Mouse (Mus musculus) neural tube, embryonic 15.5 days (tissue): Measurements from ENCODE around the gene Mylk. TPM values are rescaled to one million over a fixed set of nuclear protein-coding genes. Genes with fewer than 3 reads are reported as not detected.

Source experiments
- ATAC-seq: fragments of 200-750 bp; cut with Nextera tagmentation; 2 replicates; pipeline ENCODE4 v1.8.0; 2017; ENCODE audit warnings: mild to moderate bottlenecking, moderate TSS enrichment, moderate library complexity; ENCODE audit not compliant: low FRiP score
- H3K27ac ChIP-seq: fragments of 300-500 bp; sonication (generic); replicated peaks from 2 replicates; pipeline ENCODE4 v1.5.1; 2015; ENCODE audit warnings: mild to moderate bottlenecking, inconsistent platforms
- H3K27me3 ChIP-seq: fragments of 300-500 bp; sonication (generic); replicated peaks from 2 replicates; pipeline ENCODE4 v1.6.1; 2015; ENCODE audit warnings: inconsistent platforms
- H3K36me3 ChIP-seq: fragments of 300-500 bp; sonication (generic); 2 replicates; pipeline ENCODE4 v1.6.1; 2015; ENCODE audit warnings: inconsistent platforms
- H3K4me1 ChIP-seq: fragments of 300-500 bp; sonication (generic); 2 replicates; pipeline ENCODE4 v1.6.1; 2015; ENCODE audit warnings: inconsistent platforms
- H3K4me2 ChIP-seq: fragments of 300-500 bp; sonication (generic); 2 replicates; pipeline ENCODE4 v1.6.1; 2015; ENCODE audit warnings: inconsistent platforms, mild to moderate bottlenecking, moderate library complexity
- H3K4me3 ChIP-seq: fragments of 300-500 bp; sonication (generic); replicated peaks from 2 replicates; pipeline ENCODE4 v1.5.1; 2015; ENCODE audit warnings: mild to moderate bottlenecking, inconsistent platforms
- H3K9ac ChIP-seq: fragments of 300-500 bp; sonication (generic); replicated peaks from 2 replicates; pipeline ENCODE4 v1.6.1; 2015; ENCODE audit warnings: mild to moderate bottlenecking, inconsistent platforms
- H3K9me3 ChIP-seq: fragments of 300-500 bp; sonication (generic); replicated peaks from 2 replicates; pipeline ENCODE4 v1.6.1; 2016; ENCODE audit warnings: inconsistent platforms
- WGBS: fragments of 180-500 bp; shearing (Covaris S2); methylation state at CpG from one replicate; pipeline ENCODE4 v1.1.7; 2015; ENCODE audit warnings: mixed read lengths; 5-methylcytosine and 5-hydroxymethylcytosine counted together
- polyA plus RNA-seq: library from polyadenylated mRNA; unstranded; fragments of >200 nt; fragmentation: Nextera tagmentation; extraction: Ambion mirVana; gene quantifications from 2 replicates; pipeline ENCODE4 v1.2.1, GENCODE M21; 2015

Gene Mylk
- polyA plus RNA-seq, 1 experiment from 2014 or later, result 4.5 TPM

GRCm38 (mm10) chr16:34855751-34856150 lies 110.7 kb downstream of the Mylk start:
- H3K4me1 ChIP-seq, result peaks cover 6% of the 10 kb centered on the region
- H3K36me3 ChIP-seq, result no peaks in the 10 kb centered on the region
- 57% methylated on average over 2 of the region's 2 CpGs for WGBS
- no peak overlapping the region for H3K4me3 ChIP-seq
- H3K9me3 ChIP-seq, result no peaks in the 10 kb centered on the region
- no peak overlapping the region for H3K27ac ChIP-seq
- H3K27me3 ChIP-seq, result no peaks in the 10 kb centered on the region
- H3K4me2 ChIP-seq, result no peak overlapping the region
- H3K9ac ChIP-seq, result no peak overlapping the region
- ATAC-seq, result no peak

DNA sequence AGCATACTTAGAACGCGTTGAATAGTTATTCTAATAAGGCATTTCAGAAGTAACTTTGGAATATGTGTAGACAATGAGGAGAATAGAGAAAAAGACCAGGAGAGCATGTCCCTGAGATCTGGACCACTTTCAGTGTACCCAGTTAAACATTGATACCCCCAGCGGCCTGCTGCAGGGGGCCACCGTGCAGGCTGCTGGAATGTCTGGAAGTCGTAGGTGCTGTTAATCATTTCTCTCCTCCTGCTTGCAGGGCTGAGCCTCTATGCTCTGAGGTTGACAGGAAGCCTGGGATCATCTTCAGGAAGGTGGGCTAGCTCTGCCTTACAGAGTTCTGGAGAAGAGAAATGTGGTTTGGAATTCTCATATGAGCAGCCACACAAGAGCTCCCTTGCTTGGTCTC lies 112.6 kb downstream of the Mylk start:
- H3K27ac ChIP-seq, result no peak overlapping the region
- no peak overlapping the region for H3K4me3 ChIP-seq
- no peaks in the 10 kb centered on the region for H3K9me3 ChIP-seq
- H3K36me3 ChIP-seq, result no peaks in the 10 kb centered on the region
- peaks cover 6% of the 10 kb centered on the region for H3K4me1 ChIP-seq
- no peaks in the 10 kb centered on the region for H3K27me3 ChIP-seq
- 79% methylated on average over 5 of the region's 5 CpGs for WGBS
- no peak for ATAC-seq
- H3K9ac ChIP-seq, result no peak overlapping the region
- no peak overlapping the region for H3K4me2 ChIP-seq

DNA sequence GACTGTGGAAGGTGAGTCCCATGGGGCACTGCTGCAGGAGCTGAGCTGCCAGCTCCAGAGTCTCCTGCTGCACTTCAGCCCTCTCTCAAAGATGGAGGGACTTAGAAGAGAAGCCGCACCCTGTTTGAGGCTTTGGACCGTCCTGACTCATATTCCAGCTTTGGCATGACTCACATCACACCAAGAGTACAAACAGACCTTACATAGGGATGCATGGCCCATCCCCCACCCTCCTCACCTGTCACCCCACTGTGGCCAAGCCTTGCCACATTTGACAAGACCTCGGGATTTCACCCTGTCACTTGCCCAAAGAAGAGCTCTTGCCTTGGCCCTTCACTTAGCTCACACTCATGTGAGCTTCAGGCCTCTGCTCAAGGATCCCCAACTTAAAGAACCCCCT lies 115.8 kb downstream of the Mylk start:
- Histone ChIP-seq H3K4me1 (peaks cover 2% of the 10 kb centered on the region; the same call in 1 of the 2 replicates), H3K27me3 (no peaks in the 10 kb centered on the region), H3K27ac (no peak overlapping the region), H3K4me3 (no peak overlapping the region), H3K36me3 (no peaks in the 10 kb centered on the region), H3K9me3 (no peaks in the 10 kb centered on the region), H3K9ac (no peak overlapping the region), H3K4me2 (no peak overlapping the region)
- no peak for ATAC-seq
- 91% methylated on average over 3 of the region's 3 CpGs for WGBS

DNA sequence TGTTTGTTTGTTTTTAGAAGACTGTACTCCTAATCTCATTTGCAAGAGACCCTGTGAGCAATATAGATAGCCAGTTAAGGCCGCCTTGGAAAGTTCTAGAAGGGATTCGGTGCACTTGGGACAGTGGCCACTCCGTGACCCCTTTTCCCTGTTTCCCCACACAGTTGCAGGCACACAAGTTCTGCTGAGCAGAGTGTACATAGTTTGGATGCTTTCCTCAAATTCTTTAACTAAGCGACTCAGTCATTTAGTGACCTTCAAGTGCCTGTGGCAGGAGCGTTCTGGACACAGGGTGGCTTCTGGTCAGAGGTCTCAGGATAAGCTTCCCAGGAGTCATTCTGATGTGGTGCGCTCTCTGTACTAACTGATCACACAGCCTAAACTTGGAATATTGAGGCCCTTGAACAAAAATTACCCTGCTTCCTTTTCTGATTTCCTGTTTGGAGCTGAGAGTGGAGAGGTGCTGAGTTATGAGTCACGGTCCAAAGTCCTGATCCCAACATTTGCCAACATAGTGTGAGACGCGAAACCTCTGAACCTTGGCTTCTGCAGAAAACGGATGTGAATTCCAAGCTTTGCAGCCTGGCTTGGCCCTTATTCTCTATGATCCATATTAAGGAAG lies 116.8 kb downstream of the Mylk start:
- H3K4me3 ChIP-seq, result no peak overlapping the region
- H3K27ac ChIP-seq, result no peak overlapping the region
- H3K4me2 ChIP-seq, result no peak overlapping the region
- H3K27me3 ChIP-seq, result no peaks in the 10 kb centered on the region
- no peaks in the 10 kb centered on the region for H3K36me3 ChIP-seq
- no peaks in the 10 kb centered on the region for H3K9me3 ChIP-seq
- no peaks in the 10 kb centered on the region for H3K4me1 ChIP-seq
- no peak for ATAC-seq
- no peak overlapping the region for H3K9ac ChIP-seq
- 92% methylated on average over 10 of the region's 10 CpGs for WGBS

GRCm38 (mm10) chr16:34865373-34865772 lies 120.4 kb downstream of the Mylk start:
- WGBS, result 77% methylated on average over 4 of the region's 4 CpGs
- no peak for ATAC-seq
- H3K9me3 ChIP-seq, result no peaks in the 10 kb centered on the region

GRCm38 (mm10) chr16:34867217-34867616 lies 122.2 kb downstream of the Mylk start:
- Histone ChIP-seq H3K4me1 (no peaks in the 10 kb centered on the region), H3K4me3 (no peak overlapping the region), H3K9ac (no peak overlapping the region), H3K27ac (no peak overlapping the region), H3K36me3 (no peaks in the 10 kb centered on the region), H3K27me3 (no peaks in the 10 kb centered on the region), H3K4me2 (no peak overlapping the region), H3K9me3 (no peaks in the 10 kb centered on the region)
- no peak for ATAC-seq
- 92% methylated on average over 2 of the region's 2 CpGs for WGBS

More at GRCm38 (mm10) chr16:34865373-34865772, 120.4 kb downstream of the Mylk start:
- H3K27me3 ChIP-seq, result no peaks in the 10 kb centered on the region
- H3K4me1 ChIP-seq, result no peaks in the 10 kb centered on the region
- H3K4me3 ChIP-seq, result no peak overlapping the region
- H3K9ac ChIP-seq, result no peak overlapping the region
- no peak overlapping the region for H3K4me2 ChIP-seq
- H3K27ac ChIP-seq, result no peak overlapping the region
- H3K36me3 ChIP-seq, result no peaks in the 10 kb centered on the region

- WGBS, result 86% methylated on average over 18 of the region's 18 CpGs
- no peaks in the 10 kb centered on the region for H3K9me3 ChIP-seq
- H3K36me3 ChIP-seq, result no peaks in the 10 kb centered on the region
- H3K4me2 ChIP-seq, result no peak overlapping the region
- H3K27ac ChIP-seq, result no peak overlapping the region
- H3K4me1 ChIP-seq, result no peaks in the 10 kb centered on the region
- no peak overlapping the region for H3K9ac ChIP-seq
- ATAC-seq, result no peak
- no peaks in the 10 kb centered on the region for H3K27me3 ChIP-seq
- no peak overlapping the region for H3K4me3 ChIP-seq
These were observed 135.2 kb downstream of the Mylk start for GRCm38 (mm10) chr16:34880031-34880778.

DNA sequence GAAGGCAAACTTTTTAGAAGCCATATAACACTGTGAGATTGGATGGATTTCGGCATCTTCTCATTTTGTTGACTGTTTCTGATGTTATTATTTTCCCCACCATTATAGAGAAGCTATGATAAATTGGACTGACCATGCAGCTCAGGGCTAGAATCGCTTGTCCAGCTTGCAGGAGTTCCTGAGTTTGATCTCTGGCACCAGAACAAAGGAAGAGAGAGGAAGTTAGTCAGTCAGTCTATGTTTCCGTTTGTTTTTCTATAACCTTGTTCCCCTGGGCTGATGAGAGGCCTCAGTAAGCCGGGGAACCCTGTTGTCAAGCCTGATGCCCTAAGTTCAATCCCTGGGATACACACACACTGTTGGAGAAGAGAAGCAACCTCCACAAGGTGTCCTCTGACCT lies 135.8 kb downstream of the Mylk start:
- Histone ChIP-seq H3K9ac (no peak overlapping the region), H3K4me3 (no peak overlapping the region), H3K27me3 (no peaks in the 10 kb centered on the region), H3K4me1 (no peaks in the 10 kb centered on the region), H3K4me2 (no peak overlapping the region), H3K9me3 (no peaks in the 10 kb centered on the region), H3K36me3 (no peaks in the 10 kb centered on the region), H3K27ac (no peak overlapping the region)
- ATAC-seq, result no peak
- 84% methylated on average over 4 of the region's 4 CpGs for WGBS

DNA sequence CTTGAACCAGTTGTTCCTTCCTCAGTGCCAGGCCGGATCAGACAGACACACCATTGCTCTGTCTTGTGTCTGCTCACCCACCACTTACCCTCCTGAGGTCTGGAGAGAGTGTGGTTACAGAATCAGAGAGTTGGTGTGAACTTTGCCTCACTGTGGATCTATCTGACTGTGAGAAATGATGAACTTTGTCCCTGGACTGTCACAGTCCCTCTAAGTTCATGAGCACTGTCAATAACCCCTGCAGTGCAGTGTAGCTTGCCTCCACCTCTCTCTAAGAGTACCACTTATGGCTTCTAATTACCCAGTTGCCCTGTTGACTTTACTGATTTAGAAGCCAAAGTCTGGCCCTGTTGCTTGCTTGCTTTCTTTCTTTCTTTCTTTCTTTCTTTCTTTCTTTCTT lies 142.0 kb downstream of the Mylk start:
- Histone ChIP-seq H3K9ac (no peak overlapping the region), H3K4me1 (no peaks in the 10 kb centered on the region), H3K9me3 (no peaks in the 10 kb centered on the region), H3K27me3 (no peaks in the 10 kb centered on the region), H3K4me3 (no peak overlapping the region), H3K4me2 (no peak overlapping the region), H3K27ac (no peak overlapping the region), H3K36me3 (no peaks in the 10 kb centered on the region)
- 91% methylated on average over 1 of the region's 1 CpGs for WGBS
- ATAC-seq, result no peak

- Histone ChIP-seq H3K4me3 (no peak overlapping the region), H3K27ac (no peak overlapping the region), H3K36me3 (no peaks in the 10 kb centered on the region), H3K9ac (no peak overlapping the region), H3K4me2 (no peak overlapping the region), H3K27me3 (no peaks in the 10 kb centered on the region), H3K9me3 (no peaks in the 10 kb centered on the region), H3K4me1 (peaks cover 1% of the 10 kb centered on the region)
- 93% methylated on average over 3 of the region's 3 CpGs for WGBS
- ATAC-seq, result no peak
These were observed 149.0 kb downstream of the Mylk start for GRCm38 (mm10) chr16:34894016-34894415.

GRCm38 (mm10) chr16:34895916-34896315 lies 150.9 kb downstream of the Mylk start:
- no peak overlapping the region for H3K27ac ChIP-seq
- no peak overlapping the region for H3K4me3 ChIP-seq
- no peak overlapping the region for H3K9ac ChIP-seq
- H3K9me3 ChIP-seq, result no peaks in the 10 kb centered on the region
- H3K4me1 ChIP-seq, result peaks cover 16% of the 10 kb centered on the region
- WGBS, result 91% methylated on average over 10 of the region's 10 CpGs
- no peak overlapping the region for H3K4me2 ChIP-seq
- H3K36me3 ChIP-seq, result no peaks in the 10 kb centered on the region
- H3K27me3 ChIP-seq, result no peaks in the 10 kb centered on the region
- ATAC-seq, result no peak

DNA sequence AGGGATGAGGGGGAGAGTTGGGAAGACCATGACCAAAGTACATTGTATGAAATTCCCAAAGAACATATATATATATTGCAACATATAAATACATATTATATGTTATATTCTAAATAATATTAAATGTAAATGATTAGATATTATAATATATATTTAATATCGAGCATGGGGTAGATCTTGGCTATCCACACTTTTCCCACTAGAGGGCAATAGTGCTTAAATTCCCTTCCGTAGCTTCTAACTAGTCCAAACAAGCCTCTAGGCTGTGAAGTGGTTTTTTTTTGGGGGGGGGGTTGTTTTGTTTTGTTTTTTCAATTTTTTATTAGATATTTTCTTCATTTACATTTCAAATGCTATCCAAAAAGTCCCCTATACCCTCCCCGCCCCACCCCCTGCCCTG lies 152.0 kb downstream of the Mylk start:
- Histone ChIP-seq H3K27me3 (no peaks in the 10 kb centered on the region), H3K36me3 (no peaks in the 10 kb centered on the region), H3K27ac (no peak overlapping the region), H3K4me3 (no peak overlapping the region), H3K4me1 (peaks cover 16% of the 10 kb centered on the region), H3K9me3 (no peaks in the 10 kb centered on the region), H3K9ac (no peak overlapping the region), H3K4me2 (no peak overlapping the region)
- ATAC-seq, result no peak
- 83% methylated on average over 3 of the region's 3 CpGs for WGBS
